Mouse (Mus musculus): ENCODE measurements around the gene Ice1. TPM values are rescaled to one million over a fixed set of nuclear protein-coding genes. Genes with fewer than 3 reads are reported as not detected.
A peak's percentile ranks its signal among the peaks of the same experiment; 100 is the strongest.

Ice1 gene
- total RNA-seq (2018; cell fraction: chromatin; rRNA removed) = 100 to 1,000 TPM in 15 of 26 experiments, 10 to 100 TPM in 11; 61.2 to 160 (median 101) TPM
- total RNA-seq (2018; cell fraction: cytosol; rRNA removed) = 10 to 100 TPM; 10.7 to 25.7 (median 18.8) TPM
- total RNA-seq (2018; cell fraction: nucleus; rRNA removed) = 10 to 100 TPM; 32.3 to 72.6 (median 52.5) TPM
- 15.5 to 18.6 TPM (median 18.0 TPM) in 3 replicates for polyA plus RNA-seq (2018)

GRCm38 (mm10) chr13:70637282-70637661 lies at the start of gene Ice1:
Gene Ice1 (minus strand): TSS chr13:70637634.
- H3K4me3 ChIP-seq (ENCODE audit: inconsistent target) = peak within 1 kb of the TSS; percentile 82
- peak within 1 kb of the TSS; percentile 87 for H3K27ac ChIP-seq
- peaks cover 51% of the 10 kb centered on the region for H3K79me2 ChIP-seq (ENCODE audit: inconsistent target)
- WGBS (ENCODE audit: missing documents) = under 1% methylated on average over 37 of the region's 39 CpGs
- H3K36me3 ChIP-seq (ENCODE audit: inconsistent target) = no peaks in the 10 kb centered on the region

DNA sequence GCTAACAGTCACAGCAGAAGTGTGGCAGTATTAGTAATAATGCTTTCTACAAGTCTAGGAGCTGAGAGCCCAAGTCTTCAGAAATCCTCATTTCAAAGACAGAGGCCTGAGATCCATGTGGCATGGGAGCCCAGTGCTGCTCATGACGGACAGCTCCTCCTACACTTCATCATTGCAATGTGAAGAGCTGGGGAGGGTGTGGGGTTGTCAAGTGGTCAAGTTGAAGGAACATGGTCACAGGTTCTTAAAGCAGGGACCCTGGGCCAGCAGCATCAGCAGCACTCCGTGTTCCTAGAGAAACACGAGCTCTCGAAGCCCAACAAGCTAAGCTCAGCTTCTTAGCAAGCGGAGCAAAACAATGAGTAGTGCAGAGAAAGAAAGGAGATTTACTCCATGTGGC lies 48.4 kb upstream of the Ice1 start:
- WGBS (ENCODE audit: missing documents) = 89% methylated on average over 5 of the region's 5 CpGs
- no peaks in the 10 kb centered on the region for H3K36me3 ChIP-seq (ENCODE audit: inconsistent target)
- H3K79me2 ChIP-seq (ENCODE audit: inconsistent target) = no peaks in the 10 kb centered on the region
- no peak overlapping the region for H3K27ac ChIP-seq
- H3K4me3 ChIP-seq (ENCODE audit: inconsistent target) = no peak overlapping the region

GRCm38 (mm10) chr13:70684976-70685609 lies 47.7 kb upstream of the Ice1 start:
- 83% methylated on average over 5 of the region's 7 CpGs for WGBS (ENCODE audit: missing documents)
- Histone ChIP-seq H3K36me3 (ENCODE audit: inconsistent target) (no peaks in the 10 kb centered on the region), H3K79me2 (ENCODE audit: inconsistent target) (no peaks in the 10 kb centered on the region), H3K27ac (no peak overlapping the region), H3K4me3 (ENCODE audit: inconsistent target) (no peak overlapping the region)

DNA sequence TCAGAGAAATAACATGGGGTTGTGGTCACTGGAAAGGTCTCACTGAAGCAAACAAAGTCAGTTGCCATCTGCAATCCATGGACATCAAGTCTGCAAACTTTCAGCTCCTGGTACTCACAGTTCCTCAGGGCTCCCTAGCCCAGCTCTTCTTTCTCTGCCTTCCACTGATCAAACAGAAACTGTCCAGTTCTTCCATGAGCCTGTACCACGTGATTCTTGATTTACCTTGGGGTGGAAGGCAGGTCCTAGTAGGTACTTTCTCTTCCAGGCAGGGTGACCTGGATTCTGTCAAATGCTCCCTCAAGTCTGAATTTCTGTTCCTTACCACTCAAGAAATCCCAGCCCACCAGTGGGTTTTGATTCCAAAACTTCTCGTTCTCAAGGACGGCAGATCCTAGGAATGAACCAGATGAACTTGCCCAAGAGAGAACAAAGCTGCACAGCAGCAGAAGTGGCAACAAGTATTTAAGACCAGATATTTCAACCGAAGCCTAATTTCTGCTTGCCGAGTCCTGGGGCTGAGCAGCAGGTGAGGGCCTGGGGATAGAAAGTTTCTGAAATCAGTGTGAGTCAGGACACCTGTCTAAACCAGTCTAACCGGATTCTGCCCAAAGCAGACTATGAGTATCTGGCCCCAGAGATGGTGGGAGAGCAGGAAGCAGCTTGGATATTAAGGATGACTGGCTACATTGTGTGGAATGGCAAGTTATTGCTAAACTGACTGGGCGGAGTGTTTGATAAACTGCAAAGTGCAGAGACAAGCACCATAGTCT lies 44.2 kb upstream of the Ice1 start:
- 89% methylated on average over 7 of the region's 7 CpGs for WGBS (ENCODE audit: missing documents)
- no peak overlapping the region for H3K27ac ChIP-seq
- no peak overlapping the region for H3K4me3 ChIP-seq (ENCODE audit: inconsistent target)
- no peaks in the 10 kb centered on the region for H3K79me2 ChIP-seq (ENCODE audit: inconsistent target)
- no peaks in the 10 kb centered on the region for H3K36me3 ChIP-seq (ENCODE audit: inconsistent target)

GRCm38 (mm10) chr13:70680316-70680715 lies 42.9 kb upstream of the Ice1 start:
- Histone ChIP-seq H3K4me3 (ENCODE audit: inconsistent target) (no peak overlapping the region), H3K36me3 (ENCODE audit: inconsistent target) (no peaks in the 10 kb centered on the region), H3K27ac (no peak overlapping the region), H3K79me2 (ENCODE audit: inconsistent target) (no peaks in the 10 kb centered on the region)
- 89% methylated on average over 3 of the region's 3 CpGs for WGBS (ENCODE audit: missing documents)

DNA sequence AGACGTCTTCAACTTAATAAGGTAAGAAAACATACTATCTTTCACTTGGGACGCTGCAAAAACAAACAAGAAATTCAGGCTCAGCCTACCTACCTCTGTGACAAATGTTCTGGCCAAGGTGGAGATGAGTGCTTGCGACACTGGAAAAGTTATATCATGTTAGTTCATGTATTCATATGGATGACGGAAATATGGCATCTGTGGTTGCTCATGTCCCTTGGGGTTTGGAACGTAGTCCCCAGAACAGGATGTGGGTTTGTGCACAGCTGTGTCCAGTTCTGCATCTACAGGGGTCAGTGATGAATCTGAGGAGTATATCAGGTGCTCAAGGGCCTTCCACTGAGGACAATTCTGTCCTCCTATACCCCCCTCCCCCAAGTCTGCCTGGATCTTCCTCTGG lies 40.3 kb upstream of the Ice1 start:
- no peak overlapping the region for H3K4me3 ChIP-seq (ENCODE audit: inconsistent target)
- H3K79me2 ChIP-seq (ENCODE audit: inconsistent target) = no peaks in the 10 kb centered on the region
- WGBS (ENCODE audit: missing documents) = 74% methylated on average over 5 of the region's 5 CpGs
- H3K36me3 ChIP-seq (ENCODE audit: inconsistent target) = no peaks in the 10 kb centered on the region
- no peak overlapping the region for H3K27ac ChIP-seq

DNA sequence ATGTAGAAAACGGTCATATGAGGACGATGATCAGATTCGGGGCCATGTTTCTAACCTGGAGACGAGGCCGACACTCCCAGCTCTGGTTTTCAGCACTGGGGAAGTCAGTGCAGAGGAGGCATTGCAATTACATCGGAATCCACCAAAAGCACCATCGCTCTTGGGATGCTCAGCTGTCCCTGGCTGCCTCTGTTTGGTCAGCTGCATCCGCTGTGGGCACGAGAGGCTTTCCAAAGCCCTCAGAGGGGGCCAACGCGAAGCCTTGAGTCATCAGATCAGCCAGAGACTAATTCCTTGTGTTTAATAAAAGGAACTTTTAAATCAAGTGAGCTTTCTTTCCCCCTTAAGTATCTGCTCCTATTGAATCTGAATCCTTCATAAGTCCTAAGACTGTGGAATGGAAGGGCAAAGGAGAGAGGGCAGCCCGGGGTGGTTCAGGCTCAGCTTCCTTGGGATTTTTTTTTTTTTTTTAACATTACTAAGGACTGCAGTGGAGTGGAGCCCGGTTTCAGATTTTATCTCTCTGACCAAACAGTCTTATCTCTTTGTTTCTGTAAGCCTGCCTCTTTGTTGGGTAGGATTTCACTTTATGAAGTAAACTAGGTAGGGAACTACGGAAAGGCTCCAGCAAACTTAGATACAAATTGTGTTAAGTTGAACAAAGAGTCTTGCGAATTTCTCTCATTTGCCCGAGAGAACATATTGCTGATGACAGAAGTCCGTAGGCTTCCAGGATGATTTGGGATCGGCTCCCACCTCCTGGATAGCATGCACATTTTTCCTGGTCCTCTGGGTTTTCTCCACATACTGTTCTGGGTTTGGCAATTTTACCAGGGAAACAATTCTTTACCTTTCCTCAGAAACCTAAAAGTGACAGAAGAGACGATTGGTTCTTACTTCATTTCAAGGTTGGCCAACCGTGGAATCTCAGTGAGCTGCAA lies 39.1 kb upstream of the Ice1 start:
- no peaks in the 10 kb centered on the region for H3K36me3 ChIP-seq (ENCODE audit: inconsistent target)
- H3K4me3 ChIP-seq (ENCODE audit: inconsistent target) = no peak overlapping the region
- 67% methylated on average over 20 of the region's 20 CpGs for WGBS (ENCODE audit: missing documents)

GRCm38 (mm10) chr13:70674998-70675397 lies 37.6 kb upstream of the Ice1 start:
- no peak overlapping the region for H3K4me3 ChIP-seq (ENCODE audit: inconsistent target)
- H3K79me2 ChIP-seq (ENCODE audit: inconsistent target) = no peaks in the 10 kb centered on the region
- WGBS (ENCODE audit: missing documents) = 97% methylated on average over 10 of the region's 10 CpGs
- no peaks in the 10 kb centered on the region for H3K36me3 ChIP-seq (ENCODE audit: inconsistent target)
- no peak overlapping the region for H3K27ac ChIP-seq

More for the DNA sequence above, 39.1 kb upstream of the Ice1 start:
- no peaks in the 10 kb centered on the region for H3K79me2 ChIP-seq (ENCODE audit: inconsistent target)
- no peak overlapping the region for H3K27ac ChIP-seq

DNA sequence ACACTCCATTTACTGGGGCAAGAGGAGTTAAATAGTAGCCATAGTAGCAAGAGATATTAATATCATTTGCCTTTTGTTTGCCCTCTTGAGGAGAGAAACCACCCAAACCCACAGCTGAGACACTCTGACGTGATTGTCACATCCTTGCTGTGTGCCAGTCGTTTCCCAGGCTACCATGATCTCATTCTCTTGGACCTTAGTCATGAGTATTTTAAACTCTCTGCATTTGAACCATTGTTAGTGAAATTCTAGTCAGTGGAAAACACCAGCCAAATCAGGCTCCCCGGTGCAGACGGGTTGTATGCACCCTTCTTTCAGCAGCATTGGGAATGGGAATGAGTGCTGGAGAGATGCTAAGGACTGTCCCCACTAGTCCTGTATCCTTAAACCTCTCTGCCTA lies 32.6 kb upstream of the Ice1 start:
- H3K27ac ChIP-seq = no peak overlapping the region

GRCm38 (mm10) chr13:70659715-70660114 lies 22.3 kb upstream of the Ice1 start:
- H3K36me3 ChIP-seq (ENCODE audit: inconsistent target) = no peaks in the 10 kb centered on the region
- no peaks in the 10 kb centered on the region for H3K79me2 ChIP-seq (ENCODE audit: inconsistent target)
- H3K27ac ChIP-seq = no peak overlapping the region
- WGBS (ENCODE audit: missing documents) = 37% methylated on average over 4 of the region's 4 CpGs
- no peak overlapping the region for H3K4me3 ChIP-seq (ENCODE audit: inconsistent target)

More for the DNA sequence above, 32.6 kb upstream of the Ice1 start:
- 73% methylated on average over 4 of the region's 4 CpGs for WGBS (ENCODE audit: missing documents)
- no peak overlapping the region for H3K4me3 ChIP-seq (ENCODE audit: inconsistent target)
- no peaks in the 10 kb centered on the region for H3K36me3 ChIP-seq (ENCODE audit: inconsistent target)
- H3K79me2 ChIP-seq (ENCODE audit: inconsistent target) = no peaks in the 10 kb centered on the region

DNA sequence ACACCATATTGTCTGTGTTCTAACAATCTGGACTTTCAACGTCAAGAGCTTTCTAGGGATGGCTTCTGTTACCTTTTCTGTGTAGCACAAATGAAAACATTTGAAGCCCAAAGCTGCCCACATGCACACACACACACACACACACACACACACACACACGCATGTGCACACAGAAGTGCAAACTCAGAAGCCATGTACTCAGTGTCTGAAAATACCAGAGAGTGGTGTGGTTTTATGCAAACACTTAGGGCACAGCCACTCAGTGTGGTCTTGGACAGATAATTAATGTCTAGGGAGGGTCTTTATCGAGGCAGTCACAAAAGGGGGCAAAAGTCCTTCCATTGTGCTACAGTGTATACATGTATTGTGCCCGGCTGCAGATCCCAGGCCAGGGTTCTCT lies 19.3 kb upstream of the Ice1 start:
- 83% methylated on average over 4 of the region's 4 CpGs for WGBS (ENCODE audit: missing documents)
- Histone ChIP-seq H3K4me3 (ENCODE audit: inconsistent target) (no peak overlapping the region), H3K36me3 (ENCODE audit: inconsistent target) (no peaks in the 10 kb centered on the region), H3K27ac (no peak overlapping the region), H3K79me2 (ENCODE audit: inconsistent target) (no peaks in the 10 kb centered on the region)

DNA sequence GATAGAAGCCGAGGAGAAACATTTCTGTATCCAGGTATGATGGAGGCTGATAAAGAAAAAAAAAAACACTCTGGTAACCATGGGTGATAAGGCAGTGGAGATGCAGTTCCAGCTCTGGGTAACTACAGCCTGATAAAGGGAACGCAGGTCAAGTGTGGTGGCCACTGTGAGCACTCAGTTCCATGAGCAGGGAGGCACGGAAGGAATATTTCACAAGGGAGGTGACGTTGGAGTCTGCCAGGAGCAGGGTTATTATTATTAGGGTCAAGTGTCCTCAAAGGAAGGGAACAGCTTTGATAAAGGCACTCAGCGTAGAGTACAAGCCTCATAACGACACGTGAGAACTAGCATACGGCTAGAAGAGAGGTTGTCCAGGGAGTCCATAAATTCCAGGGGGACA lies 18.9 kb upstream of the Ice1 start:
- 91% methylated on average over 8 of the region's 8 CpGs for whole genome bisulfite sequencing (ENCODE audit: missing documents)
- no peaks in the 10 kb centered on the region for H3K79me2 ChIP-seq (ENCODE audit: inconsistent target)
- H3K27ac ChIP-seq = no peak overlapping the region
- no peak overlapping the region for H3K4me3 ChIP-seq (ENCODE audit: inconsistent target)
- H3K36me3 ChIP-seq (ENCODE audit: inconsistent target) = no peaks in the 10 kb centered on the region

GRCm38 (mm10) chr13:70655570-70655969 lies 18.1 kb upstream of the Ice1 start:
- no peaks in the 10 kb centered on the region for H3K36me3 ChIP-seq (ENCODE audit: inconsistent target)
- WGBS (ENCODE audit: missing documents) = 90% methylated on average over 12 of the region's 12 CpGs
- no peaks in the 10 kb centered on the region for H3K79me2 ChIP-seq (ENCODE audit: inconsistent target)
- no peak overlapping the region for H3K4me3 ChIP-seq (ENCODE audit: inconsistent target)
- no peak overlapping the region for H3K27ac ChIP-seq

GRCm38 (mm10) chr13:70654091-70654770 lies 16.8 kb upstream of the Ice1 start:
- H3K79me2 ChIP-seq (ENCODE audit: inconsistent target) = no peaks in the 10 kb centered on the region
- H3K4me3 ChIP-seq (ENCODE audit: inconsistent target) = no peak overlapping the region
- H3K27ac ChIP-seq = no peak overlapping the region
- H3K36me3 ChIP-seq (ENCODE audit: inconsistent target) = no peaks in the 10 kb centered on the region
- WGBS (ENCODE audit: missing documents) = 56% methylated on average over 5 of the region's 5 CpGs

All from macrophage (primary cell).